Mouse (Mus musculus) adrenal gland, postnatal 36 days (tissue): Measurements from ENCODE around the gene Carns1. TPM values are rescaled to one million over a fixed set of nuclear protein-coding genes. Genes with fewer than 3 reads are reported as not detected.
"Not testable (repeated sequence)": the region's sequence is repeated elsewhere in the genome, so short reads cannot be mapped to it uniquely, and the experiment has no call there.

Source experiments
- DNase-seq, 2 experiments: peaks; one replicate each; pipeline ENCODE4 v3.0.0; 2021; ENCODE audit warnings: mixed read lengths in 1 of 2
- total RNA-seq, 2 experiments: library from RNA; stranded (reverse); gene quantifications; 2 replicates each; pipeline ENCODE4 v1.2.3; 2021

Carns1 gene
- total RNA-seq, 2 experiments from 2014 or later, result 2.0 to 2.8 TPM

DNA sequence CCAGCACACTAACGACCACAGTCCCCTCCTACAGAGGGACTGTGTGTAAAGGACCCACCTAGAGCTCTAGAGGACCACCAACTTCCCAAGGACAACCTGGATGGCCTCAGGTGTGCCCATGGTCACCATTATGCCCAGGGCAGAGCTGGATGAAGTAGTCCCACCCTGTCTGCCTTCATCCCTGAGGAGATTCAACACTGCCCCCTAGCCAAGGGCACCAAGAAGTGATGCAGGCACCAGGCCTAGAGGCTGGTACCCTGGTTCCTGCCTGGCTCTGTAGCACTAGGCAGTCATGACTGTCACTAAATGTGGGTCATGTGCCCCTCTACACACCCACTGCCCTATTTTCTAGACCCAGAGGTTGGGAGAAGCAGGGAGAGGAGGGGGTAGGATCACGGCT lies 43.5 kb downstream of the Carns1 start:
- DNase-seq, result no peak

DNA sequence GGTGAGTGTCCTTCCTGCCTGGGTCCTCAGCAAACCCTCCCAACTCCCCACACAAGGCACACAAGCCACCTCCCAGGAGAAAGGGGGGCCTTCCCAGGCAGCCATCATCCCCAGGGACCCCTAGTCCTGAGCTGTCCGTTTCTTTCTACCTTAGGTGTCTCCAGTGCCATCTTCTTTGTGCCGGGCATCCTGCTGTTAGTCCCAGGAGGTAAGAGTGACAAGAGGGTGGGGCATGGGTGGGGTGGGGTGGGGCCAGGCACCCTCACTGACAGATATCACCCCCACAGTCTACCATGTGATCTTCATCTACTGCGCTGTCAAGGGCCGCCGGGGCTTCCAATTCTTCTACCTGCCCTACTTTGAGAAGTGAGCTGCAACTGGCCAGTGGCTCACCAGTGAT lies 44.2 kb downstream of the Carns1 start:
- DNase-seq, result no peak

DNA sequence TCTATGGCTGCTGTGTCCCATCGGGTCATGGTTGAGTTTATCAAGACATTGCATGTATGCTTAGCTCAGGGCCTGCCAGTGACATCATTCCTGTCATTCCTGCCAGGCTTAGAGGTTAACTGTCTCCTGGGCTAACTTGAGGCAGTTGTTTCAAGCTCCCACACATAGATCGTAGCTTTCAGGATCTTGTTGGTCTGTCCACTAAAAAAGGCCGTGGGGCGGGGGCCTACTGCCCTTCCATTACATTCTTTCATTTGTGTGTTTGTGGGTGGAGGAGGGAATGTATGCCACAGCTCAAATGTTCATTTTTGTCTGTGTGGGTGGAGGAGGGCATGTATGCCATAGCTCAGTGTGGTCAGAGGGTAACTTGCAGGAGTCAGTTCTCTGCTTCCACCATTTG lies 45.2 kb downstream of the Carns1 start:
- DNase-seq, result no peak

DNA sequence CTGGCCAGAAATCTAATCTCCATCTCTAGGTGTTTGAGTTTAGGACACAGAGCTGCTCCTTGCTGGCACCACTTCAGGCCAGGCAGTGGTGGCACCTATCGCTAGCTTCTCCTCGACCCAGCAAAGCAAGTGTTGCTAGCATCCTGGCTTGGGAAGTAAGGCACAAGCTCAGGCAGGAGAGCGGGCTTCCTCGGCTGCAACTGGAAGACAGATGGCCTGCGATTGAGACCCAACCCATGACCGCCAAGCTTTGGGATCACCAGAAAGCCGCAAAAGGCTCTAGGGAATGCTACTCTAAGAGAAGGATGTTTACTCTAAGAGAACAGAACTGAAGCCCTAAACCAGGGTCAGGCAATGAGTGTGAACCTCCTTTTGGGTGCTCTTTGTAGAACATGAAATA lies 45.8 kb downstream of the Carns1 start:
- DNase-seq, result no peak

DNA sequence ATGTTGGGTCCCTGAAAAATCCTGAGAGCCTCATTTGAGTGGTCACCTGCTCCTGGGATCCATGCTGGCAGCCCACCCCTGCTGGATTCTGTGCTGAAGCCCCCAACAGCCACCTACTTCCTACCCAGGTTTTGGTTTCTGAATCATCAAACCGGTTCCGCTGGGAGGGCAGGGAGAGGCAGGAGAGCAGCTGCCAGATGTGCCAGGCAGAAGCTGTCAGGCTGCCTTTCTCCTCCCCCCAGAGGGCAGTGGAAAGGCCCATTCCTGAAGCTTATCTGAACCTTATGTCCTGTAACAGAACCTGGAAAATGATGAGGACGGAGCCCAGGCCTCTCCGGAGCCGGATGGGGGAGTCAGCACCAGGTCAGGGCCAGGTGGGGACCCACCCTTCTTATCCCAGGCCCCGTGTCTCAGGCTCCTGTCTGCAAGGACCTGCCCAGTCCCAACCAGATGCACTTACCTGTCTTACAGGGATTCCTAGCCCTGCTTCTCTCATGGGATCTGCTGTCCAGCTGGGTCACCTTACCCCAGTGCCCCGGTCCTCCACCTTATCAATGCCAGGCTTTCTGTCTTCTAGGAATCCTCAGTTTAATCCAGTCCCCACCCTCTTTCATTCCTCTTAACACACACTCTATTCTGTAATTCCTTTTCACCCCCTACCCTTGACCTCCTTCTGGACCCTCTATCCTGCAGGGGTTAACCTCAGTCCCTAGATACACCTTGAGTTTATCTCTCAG lies 48.4 kb downstream of the Carns1 start:
- DNase-seq, result no peak

DNA sequence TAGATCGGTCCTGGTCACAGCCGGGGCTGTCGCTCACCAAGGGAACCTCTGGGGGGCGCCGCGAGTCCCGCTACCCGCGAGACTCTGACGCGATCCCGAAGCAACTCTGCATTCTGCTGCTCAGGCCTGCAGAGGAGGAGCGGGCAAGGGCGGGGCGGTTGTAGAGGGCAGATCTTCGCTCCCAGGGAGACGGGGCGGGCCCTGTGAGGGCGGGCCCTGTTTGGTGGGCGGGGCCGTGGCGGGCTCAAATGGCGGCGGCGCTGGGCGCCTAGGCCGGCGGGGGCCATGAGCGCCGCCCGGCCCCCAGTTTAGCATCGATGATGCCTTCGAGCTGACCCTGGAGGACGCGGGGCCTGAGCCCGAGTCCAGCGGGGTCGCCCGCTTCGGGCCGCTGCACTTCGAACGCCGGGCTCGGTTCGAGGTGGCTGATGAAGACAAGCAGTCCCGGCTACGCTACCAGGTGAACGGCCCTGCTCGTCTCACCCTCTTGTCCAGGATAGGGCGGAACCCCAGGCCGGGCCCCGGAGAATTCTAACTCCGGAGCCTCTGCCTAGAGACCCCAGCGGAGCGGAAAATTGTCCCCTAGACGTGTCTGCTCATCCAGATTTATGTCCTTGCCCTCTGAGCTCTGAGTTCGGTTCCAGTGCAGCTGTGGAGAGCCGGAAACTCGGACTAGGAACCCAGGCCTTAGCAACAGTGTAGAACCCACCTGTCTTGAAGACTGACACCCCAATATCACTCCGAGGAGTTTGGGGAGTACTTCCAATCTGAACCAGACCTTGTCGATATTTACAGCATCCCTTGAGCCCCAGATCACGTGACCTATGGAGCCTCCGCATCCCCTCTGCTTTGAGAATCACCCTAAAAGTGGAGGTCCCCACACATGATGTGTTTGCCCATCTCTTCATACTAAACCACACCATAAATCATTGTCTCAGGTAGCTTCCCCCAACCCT lies 49.3 kb downstream of the Carns1 start, which contains the start of gene Aip:
Aip (minus strand) TSS at position 118 of the 956 bp plus-strand sequence.
- peak; percentile 99 to 100 for DNase-seq

DNA sequence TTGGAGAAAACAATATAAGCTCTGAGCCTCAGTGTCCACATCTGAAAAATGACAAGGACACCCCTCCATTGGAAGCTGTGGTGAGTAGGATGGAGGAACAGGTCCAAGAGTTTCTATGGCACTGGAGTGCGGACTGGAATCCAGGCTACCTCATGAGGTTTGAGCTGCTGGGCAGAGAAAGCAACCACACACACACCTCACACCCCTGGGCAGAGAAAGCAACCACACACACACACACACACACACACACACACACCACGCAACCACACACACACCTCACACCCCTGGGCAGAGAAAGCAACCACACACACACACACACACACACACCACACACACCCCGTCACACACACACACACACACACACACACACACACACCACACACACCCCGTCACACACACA lies 50.0 kb downstream of the Carns1 start:
- DNase-seq, result not testable (repeated sequence)

DNA sequence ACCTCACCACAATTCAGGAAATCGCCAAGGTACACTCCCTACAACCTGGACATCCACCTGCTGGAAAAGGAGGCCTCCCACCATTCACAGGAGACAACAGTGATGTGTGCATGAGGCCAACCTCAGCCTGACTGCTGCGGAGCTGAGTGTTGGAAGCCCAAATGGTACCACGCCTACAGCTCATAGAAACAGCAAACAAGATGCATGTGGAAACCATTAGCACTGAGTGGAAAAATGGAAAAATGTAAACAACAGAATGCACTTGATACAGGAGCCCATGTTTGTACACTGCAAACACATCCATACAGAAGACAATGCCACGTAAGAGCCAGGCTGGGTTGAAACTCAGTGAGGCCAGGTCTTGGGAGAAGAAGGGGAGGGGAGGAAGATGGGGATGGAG lies 50.8 kb downstream of the Carns1 start:
- DNase-seq, result no peak

DNA sequence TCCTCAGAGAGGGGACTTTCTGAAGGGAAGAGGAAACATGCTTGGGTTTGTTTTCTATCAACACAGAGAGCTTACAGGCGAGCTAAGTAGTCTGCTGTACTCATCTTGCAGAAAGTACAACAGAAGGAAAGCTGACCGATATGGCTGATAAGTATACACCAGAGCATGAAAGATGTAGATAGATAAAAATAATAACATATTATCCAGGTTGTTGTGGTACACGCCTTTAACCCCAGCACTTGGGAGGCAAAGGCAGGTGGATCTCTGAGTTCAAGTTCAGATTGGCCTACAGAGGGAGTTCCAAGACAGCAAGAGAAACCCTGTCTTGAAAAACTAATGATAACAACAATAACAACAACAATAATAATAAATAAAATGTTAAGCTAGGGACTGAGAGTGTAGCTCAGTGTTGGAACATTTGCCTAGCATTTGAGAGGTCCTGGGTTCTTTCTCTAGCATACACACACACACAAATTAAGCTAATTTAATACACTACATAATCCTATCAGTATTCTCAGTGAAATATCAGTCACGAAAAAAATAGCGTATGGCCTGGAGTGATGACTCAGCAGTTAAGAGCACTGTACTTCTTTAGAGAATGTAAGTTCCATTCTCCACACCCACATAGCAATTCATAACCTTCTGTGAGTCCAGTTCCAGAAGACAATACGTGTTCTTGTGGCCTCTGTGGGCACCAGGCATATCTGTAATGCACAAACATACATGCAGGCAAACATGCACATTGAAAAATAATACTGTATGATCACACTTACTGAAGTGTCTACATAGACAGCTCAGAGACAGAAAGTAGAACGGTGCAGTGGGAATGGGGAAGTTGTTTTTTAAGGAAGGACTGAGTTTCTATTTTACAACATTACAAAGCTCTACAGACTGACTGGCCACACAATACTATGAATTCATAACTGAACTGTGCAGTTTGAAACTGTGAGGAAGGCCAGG lies 52.6 kb downstream of the Carns1 start:
- DNase-seq, result no peak

DNA sequence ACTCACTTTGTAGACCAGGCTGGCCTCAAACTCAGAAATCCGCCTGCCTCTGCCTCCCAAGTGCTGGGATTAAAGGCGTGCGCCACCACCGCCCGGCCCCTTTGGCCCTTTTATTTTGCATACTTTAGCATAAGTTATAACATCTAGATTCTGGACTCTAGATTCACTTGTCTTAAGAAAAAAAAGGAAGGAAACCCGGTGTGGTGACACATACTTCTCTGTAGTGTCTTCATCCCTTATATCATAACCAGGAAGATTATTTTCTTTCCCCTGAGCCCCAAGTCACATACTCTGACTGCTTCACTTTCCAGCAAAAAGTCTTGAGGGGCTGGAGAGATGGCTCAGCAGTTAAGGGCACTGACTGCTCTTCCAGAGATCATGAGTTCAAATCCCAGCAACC lies 53.4 kb downstream of the Carns1 start:
- DNase-seq, result not testable (repeated sequence)

DNA sequence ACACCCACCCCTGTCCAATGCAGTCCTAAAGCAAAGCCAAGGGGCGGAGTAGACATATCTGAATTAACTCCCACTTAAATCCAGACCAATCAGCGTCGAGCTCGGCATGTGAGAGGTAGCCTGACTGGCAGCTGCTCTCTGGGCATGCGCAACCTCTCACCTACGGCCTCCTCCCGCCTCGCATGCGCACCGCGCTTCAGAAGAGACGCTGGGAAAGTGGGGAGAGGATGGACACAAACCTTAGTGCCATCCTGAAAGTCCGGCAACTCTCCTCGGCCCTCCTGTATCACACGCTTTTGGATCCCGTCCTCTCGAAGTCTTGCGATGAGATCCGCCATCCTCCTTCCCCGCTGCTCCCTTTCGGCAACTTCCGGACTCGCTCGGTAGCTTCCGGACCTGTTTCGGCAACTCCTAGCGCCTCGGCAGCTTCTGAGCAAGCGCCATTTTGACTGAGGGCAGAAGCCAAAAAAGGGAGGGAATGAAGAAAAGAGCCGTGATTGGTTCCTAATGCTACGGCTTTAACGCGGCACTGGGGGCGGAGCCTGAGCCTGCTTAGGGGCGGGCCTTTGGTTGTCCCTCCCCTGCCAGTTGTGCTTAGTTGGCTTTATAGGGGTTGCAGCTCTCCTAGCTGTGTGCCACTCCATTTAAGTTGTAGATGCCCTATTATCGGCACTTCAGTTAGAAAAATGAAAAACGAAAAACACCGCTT lies 54.0 kb downstream of the Carns1 start:
- DNase-seq, result peak; percentile 97 to 98

DNA sequence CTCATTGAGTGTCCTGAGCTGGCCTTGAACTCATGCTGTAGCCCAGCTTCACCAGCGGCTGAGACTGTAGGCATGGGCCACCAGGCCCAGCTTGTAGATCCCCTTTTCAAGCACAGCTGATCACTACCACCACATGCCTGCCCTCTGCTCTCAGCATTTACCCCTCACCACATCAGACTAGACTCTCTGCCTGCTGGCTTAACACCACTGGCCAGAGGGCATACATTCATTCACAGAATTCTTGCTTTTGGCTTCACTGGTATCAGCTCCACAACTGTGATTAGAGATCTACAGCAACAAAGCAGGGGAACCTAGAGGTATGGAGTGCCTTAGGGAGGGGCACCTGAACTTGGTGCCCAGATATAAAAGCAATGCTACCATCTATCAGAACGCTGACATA lies 54.8 kb downstream of the Carns1 start:
- no peak for DNase-seq

DNA sequence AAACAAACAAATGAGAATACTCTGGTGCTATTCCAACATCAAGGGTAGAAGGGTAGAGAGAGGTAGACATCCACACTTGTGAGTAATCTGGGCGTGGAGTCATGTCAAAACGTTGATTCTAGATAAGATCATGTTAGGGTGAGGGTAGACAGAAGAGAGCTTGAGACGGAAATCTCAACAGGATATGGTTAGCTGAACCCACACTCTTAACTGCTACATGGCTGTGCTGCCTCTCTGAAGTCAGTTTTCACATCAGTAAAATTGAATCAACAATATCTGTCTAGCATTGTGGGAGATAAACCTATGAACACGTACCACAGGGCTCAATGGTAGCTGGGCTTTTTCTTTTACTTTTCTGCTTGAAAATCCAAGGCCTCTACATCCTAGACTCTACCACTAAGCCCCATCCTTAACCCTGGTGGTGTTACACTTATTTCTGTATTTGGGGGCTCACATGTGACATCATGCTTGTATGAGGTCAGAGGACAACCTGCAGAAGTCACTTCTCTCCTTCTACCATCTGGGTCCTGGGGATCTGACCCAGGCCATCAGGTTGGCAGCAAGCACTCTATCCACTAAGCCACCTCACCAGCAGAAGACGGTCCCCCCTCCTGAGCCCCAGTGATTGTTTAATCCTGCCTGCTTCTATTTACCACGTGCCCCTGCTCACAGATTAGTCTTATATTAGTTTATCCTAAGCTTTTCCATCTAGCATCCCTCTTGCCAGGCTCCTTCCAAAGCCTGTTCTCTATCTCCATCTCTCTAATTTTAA lies 55.4 kb downstream of the Carns1 start:
- DNase-seq, result no peak

DNA sequence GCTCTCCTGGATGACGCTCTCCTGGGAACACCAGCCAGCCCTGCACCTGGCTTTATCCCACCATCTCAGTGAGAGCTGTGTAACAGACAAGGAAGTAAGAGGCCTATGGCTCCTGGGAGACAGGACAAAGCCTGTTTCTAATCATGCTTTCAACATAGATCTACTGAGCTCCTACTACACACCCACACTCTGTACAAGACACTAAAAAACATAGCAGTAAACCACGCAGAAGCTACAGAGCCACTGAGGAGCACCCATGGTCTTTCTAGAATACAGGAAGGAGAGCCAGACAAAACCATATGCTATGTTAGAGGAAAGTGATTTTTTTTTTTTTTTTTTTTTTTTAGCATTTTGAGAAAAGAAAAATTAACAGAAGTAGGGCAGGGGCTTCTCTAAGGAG lies 56.9 kb downstream of the Carns1 start:
- no peak for DNase-seq

DNA sequence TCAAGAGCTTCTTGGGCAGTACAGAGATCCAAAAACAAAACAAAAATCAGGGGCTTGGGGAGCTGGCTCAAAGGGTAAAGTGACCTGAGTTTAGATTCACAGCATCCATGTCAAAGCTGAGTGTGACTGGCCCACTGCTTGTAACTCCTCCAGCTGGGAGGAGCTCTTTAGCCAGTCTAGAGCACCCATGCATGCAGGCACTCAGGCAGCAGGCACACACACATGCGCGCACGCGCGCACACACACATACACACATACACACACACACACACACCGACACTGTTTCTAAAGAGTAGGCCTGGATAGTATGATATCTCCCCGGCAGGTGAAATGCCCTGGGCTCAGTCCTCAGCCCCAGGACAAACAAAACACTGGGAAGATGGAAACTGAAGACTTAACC lies 58.3 kb downstream of the Carns1 start:
- no peak for DNase-seq

DNA sequence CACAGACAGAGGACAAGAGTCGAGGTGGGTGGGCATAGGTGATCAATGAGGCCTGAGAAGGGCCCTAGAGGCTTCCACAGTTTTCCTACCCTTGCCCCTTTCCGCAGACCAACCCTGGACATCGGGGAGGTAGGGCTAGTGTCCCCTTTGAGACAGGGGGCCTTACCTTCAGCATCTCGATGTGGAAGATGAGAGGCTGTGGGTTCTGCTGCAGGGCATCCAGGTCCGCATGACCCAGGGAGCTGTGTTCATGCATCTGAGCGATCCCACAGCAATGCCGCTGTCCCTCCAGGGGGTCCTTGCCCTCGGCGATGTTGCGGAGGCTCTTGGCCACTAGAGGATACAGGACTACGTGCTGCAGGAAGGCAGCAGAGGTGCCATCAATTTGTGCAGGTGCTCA lies 59.5 kb downstream of the Carns1 start:
- DNase-seq, result no peak

DNA sequence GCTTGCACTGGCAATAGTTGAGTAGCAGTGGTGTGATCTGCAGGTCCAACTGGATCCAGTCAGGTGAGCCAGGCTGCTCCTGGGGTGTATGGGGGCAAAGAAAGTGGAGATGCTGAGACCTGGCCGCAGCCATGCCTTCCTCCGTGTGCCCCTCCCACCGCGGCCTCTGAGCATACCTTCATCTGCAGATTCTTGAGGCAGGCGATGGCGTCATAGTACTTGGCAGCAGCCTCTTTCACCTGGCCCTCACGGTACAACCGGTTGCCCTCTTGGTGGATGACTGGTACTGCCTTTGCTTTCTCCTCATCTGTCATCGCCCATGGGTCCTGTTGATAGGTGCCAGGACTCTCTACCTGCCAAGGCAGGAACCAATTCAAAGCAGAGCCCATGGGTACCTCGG lies 60.1 kb downstream of the Carns1 start:
- no peak for DNase-seq

DNA sequence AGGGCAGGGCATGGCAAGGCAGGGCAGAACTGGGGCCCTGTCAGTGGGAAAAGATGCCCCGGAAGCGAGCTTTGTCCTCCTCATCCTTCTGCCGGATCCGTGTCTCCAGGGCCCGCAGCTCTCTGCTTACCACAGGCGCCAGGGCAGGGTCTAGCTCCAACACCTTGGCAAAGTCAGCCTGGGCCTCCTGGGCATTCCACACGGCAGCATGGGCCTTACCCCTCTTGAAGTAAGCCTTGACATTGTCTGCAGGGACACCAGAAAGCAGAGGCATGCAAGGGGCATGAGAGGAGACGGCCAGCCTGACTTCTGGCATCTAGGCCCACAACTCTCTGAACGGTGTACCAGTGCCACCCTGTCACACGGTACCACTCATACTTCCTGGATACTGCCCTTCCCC lies 60.7 kb downstream of the Carns1 start:
- no peak for DNase-seq
